Mouse (Mus musculus): ENCODE data around the gene Gm8994.

Gene Gm8994

GRCm38 (mm10) chr6:136345641-136346040, 18.3 kb downstream of the Gm8994 start:
- no peak for TF ChIP-seq GATA4 (IDR thresholded peaks at IDR 0.05; ENCODE audit: insufficient replicate concordance, low read length)

- TF ChIP-seq GATA4 (IDR thresholded peaks at IDR 0.05; ENCODE audit: insufficient replicate concordance, low read length) = no peak
These were observed 19.7 kb downstream of the Gm8994 start for GRCm38 (mm10) chr6:136347053-136347452.

GRCm38 (mm10) chr6:136347631-136348030, 20.3 kb downstream of the Gm8994 start:
- TF ChIP-seq GATA4 (IDR thresholded peaks at IDR 0.05; ENCODE audit: insufficient replicate concordance, low read length) = no peak

DNA sequence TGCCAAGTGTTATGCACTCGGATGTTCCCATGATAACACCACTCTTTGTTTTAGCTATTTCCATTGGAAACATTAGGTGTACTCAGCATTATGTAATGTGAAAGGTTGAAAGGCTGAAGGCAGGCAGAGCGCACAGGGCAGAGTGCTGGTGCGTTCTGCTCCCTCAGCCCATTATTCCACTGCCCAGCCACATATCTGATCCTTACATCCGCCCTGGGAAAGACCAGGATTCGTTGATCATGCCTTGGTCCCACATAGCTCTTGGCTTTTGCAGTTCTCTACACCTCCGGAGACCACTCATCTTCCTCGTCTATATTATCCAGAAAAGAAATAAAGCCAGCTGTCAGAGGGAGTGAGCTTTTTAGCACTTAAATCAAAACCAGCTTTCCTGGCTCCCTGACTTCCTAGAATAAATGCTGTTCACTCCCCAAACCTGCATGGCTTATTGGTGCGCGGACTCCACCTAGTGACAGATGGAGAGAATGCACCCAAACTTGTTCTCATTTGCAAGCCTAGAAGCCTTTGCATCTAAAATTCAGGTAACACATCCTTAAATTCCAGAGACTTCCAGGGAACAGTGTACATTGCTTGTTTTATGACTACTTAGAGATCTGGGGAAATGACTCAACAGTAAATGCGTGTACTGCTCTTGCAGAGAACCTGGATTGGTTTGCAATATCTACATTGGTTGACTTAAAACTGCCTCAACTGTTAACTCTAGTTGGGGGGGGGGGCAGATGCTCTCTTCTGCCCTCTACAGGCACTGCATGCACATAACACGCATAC, 26.3 kb downstream of the Gm8994 start:
- no peak for TF ChIP-seq GATA4 (IDR thresholded peaks at IDR 0.05; ENCODE audit: insufficient replicate concordance, low read length)

- no peak for TF ChIP-seq GATA4 (IDR thresholded peaks at IDR 0.05; ENCODE audit: insufficient replicate concordance, low read length)
These were observed 31.1 kb downstream of the Gm8994 start for GRCm38 (mm10) chr6:136358471-136358870.

DNA sequence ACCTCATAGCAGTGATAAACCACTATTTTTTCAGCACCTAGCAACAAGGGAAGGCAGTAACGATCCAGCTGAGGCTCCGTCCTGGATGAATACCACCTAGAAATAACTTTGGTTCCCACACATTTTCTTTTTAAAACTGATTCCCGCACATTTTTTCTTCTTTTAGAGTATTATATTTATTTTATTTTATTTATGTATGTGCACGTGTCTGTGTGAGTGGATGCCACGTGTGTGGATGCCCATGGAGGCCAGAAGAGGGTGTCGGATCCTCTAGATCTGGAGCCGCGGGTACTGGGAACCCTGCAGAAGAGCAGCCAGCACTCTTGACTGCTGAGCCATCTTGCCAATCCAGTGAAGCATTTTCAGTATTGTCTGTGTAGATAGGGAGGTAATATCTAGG, 36.0 kb downstream of the Gm8994 start:
- TF ChIP-seq GATA4 (IDR thresholded peaks at IDR 0.05; ENCODE audit: insufficient replicate concordance, low read length) = no peak

- no peak for TF ChIP-seq GATA4 (IDR thresholded peaks at IDR 0.05; ENCODE audit: insufficient replicate concordance, low read length)
These were observed 36.7 kb downstream of the Gm8994 start for GRCm38 (mm10) chr6:136364008-136364407.

DNA sequence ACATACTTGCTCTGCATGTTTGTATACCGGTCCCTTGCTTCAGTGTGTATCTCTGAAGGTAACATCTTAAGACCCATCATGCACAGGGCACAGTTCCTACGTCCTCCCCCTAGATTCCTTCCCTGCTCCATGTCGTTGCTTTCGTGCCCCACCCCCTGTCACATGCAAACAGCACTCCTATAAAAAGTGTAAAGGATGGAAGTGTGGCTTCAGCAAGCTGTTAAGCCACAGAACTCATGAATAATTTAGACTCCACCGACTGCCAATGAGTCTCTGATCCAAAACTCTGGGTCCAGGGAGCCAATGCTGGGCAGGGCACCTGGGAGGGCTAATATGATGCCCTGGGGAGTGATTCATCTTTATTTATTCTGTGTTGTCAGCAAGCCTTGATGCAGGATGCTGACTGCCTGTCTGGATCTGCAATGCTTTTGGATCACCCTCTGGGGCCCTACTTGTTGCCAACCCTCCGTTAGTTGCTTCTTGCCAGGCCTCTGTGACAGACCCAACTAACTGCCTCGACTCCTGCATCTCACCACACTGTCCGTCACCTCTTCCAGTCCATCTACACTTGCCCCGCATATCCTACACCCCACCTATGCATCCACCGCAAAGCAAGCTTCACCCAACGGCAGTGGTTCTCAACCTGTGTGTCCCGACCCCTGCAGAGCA, 37.2 kb downstream of the Gm8994 start:
- TF ChIP-seq GATA4 (IDR thresholded peaks at IDR 0.05; ENCODE audit: insufficient replicate concordance, low read length) = no peak

DNA sequence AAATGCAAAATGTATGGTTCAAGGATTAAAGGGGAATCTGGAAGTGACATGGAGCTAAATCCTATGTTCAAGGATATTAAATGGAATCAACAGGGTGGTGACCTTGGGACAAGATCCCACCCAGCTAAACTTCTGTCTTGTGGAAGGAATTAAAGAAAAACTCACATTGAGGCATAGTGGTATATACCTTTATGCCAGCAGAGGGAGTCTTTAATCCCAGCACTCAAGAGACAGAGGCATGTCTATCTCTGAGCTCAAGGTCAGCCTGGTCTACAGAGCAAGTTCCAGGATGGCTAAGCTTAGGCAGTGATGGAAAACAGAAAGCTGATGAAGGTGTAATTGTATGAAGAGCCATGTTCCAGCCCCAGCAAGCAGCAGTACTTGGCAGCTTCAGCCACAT, 48.8 kb downstream of the Gm8994 start:
- TF ChIP-seq GATA4 (IDR thresholded peaks at IDR 0.05; ENCODE audit: insufficient replicate concordance, low read length) = no peak
